Mouse (Mus musculus) megakaryocyte progenitor cell, adult 5-6 weeks (primary cell): ENCODE measurements at regions not wholly inside any gene's neighbourhood (a gene's known extent, or its start where the extent isn't known, plus 50 kb on each side); places are given as distances from the start of the nearest gene placed in this dataset.

Experiments used
- ATAC-seq: replicated peaks from 2 replicates; pipeline ENCODE4 v1.8.0; 2016; ENCODE audit warnings: mild to moderate bottlenecking, moderate TSS enrichment, inconsistent platforms; ENCODE audit not compliant: poor library complexity

DNA sequence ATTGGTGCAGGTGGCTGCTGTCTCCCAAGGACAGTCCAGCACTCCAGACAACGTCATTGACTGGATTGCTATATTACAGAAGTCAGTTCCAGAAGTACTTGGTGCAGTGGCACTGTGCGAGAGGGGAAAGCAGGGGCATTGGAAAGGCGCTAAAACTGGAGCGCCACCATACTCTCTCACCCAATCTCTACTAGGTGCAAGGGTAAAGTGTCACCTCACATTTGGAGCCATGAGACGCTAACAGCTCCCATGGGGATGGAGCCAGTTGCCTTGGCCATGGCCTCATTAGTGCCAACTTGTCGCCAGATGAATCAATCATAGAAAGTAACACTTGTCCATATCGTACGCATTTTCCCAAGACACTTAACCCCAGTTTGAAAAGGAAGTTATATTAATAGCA, 1617.2 kb upstream of the Gulo start:
- no peak for ATAC-seq

DNA sequence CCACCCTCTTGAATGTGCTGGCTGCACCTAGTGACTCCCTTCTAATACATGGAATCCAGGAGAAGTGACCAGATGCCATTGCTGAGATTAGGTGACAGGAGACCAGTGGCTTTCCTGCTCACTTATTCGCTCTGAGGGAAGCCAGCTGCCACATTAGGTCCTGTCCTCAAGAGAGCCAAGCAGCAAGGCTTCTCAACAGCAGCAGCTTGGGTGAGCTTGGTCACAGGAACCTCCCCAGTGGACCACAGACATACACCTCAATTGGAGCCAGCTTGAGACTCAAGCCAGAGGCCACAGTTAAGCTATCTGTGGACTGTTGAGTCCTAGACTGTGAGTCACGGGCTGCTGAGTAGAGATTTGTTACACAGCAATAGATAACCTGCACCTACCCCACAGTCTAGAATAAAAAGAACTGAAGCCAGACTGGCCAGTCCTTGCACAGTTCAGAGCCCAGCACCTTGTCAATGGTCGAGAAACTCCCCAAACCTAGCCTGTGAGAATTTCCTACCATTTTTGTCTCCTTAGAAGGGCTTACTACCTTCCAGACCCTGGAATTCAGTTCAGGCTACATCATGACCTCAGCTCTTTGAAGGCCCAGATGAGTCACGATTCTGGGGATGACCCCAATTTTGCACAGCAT, 1615.0 kb upstream of the Gulo start:
- ATAC-seq = no peak

GRCm38 (mm10) chr14:67622911-67623310, 1613.9 kb upstream of the Gulo start:
- ATAC-seq = no peak

DNA sequence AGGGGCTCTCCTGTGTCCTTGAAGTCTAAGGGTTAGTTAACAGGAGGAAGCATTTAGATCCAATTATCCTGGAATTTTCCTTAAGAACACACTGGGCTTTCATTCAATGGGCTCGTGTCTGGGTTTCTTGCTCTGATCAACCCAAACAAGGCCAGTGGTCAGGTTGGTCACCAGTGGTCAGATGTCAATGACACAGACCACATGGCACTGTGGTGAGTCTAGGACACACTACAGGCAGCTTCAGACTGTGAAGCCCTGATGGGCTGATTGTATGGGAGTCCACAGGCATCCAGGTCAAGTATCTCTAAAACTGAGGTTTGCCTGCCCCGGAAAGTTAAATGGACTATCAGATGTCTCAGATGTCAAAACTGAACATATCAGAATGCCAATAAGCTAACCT, 1612.5 kb upstream of the Gulo start:
- ATAC-seq = no peak

- peak; percentile 48; the same call in 1 of the 2 replicates for ATAC-seq
Observed at GRCm38 (mm10) chr14:67620854-67621476, 1612.0 kb upstream of the Gulo start.

DNA sequence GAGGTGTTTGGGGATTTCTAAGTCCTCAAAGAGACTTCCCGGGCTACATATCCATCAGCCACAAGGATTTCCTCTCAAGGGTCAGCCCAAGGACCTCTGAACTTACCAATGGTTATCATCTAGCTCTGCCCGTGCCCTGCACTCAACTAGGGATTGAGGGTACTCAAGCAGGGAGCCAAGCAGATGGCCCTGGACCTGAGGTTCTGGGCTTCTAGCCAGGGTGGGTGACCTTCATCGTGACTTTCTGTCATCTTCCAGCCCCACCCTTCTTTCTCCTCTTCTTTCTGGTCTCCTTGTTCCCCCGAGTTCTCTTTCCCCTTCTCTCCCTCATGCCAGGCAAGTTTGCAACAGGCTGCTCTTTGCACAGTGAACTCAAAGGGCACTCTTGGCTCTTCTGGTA, 1610.6 kb upstream of the Gulo start:
- no peak for ATAC-seq

GRCm38 (mm10) chr14:67614369-67614768, 1605.4 kb upstream of the Gulo start:
- no peak for ATAC-seq

GRCm38 (mm10) chr14:67613691-67614090, 1604.7 kb upstream of the Gulo start:
- no peak for ATAC-seq

DNA sequence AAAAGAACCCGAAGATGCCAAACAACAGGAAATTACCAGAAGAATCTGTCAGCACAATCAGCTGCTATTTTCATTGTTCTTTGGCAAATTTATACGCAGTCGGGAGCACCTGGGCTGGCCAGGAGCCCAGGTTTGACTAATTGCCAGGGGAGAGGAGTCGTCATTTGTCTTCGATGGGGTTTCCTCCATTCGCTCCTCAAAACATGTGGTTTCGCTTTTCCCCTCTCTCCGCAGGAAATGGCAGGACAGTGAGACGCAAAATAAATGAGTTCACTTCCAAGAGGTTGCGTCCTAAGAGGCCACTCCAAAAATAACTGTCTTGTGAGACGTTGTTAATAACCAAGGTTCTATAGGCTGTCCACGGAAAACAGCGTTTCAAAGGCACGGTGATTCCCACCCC, 1604.2 kb upstream of the Gulo start:
- ATAC-seq = no peak

- no peak for ATAC-seq
Observed at GRCm38 (mm10) chr14:67612471-67612870, 1603.5 kb upstream of the Gulo start.

DNA sequence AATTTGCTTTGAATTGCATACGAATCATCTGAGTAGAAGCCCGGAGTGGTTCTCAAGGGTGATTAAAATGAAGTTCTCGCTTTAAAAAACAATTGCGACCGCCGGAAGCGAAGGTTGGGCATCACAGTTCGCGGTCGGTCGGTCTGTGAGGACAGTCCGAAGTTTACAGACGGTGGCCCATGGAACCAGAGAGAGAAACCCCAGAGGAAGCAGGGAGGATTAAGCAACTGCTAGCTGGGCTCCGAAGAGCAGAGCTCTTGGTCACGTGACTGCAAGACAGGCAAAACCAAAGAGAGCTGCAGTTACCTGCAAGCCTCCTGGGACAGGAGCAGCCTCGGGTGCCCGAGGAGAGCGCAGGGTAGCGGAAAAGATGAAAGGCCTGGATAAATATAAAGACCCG, 1599.3 kb upstream of the Gulo start:
- peak; percentile 31; the same call in 1 of the 2 replicates for ATAC-seq

- ATAC-seq = no peak
Observed at GRCm38 (mm10) chr14:67602960-67603359, 1594.0 kb upstream of the Gulo start.

- ATAC-seq = no peak
Observed at GRCm38 (mm10) chr14:67599734-67600133, 1590.7 kb upstream of the Gulo start.

GRCm38 (mm10) chr14:67588627-67589026, 1579.6 kb upstream of the Gulo start:
- ATAC-seq = no peak

DNA sequence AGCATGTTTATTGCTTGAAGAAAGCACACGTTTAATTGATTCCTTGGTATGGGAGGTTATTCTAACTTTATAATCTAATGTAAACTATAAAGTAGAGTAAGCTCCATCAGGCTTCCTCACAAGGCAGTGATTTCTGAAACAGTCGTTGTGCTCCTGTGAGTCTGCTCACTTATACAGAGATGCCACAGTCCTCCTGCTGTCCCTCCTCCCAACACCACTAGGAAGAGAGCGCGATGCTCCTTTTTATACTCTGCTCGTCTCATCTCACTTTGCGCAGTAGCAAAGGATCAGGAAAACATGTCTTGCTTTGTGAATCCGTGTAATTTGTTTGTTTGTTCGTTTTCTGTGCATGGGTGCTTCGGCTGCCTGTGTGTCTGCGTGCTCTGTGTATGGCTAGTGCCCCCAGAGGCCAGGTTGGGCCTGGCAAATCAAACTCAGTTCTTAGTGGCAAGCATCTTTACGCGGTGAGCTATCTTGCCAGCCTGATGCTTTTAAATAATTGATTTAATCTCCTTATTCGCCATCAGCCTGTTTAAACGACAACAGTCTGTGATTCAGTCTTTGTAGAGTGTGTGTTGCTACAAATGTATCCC, 1575.5 kb upstream of the Gulo start:
- ATAC-seq = no peak

- ATAC-seq = no peak
Observed at GRCm38 (mm10) chr14:67582201-67582782, 1573.3 kb upstream of the Gulo start.

DNA sequence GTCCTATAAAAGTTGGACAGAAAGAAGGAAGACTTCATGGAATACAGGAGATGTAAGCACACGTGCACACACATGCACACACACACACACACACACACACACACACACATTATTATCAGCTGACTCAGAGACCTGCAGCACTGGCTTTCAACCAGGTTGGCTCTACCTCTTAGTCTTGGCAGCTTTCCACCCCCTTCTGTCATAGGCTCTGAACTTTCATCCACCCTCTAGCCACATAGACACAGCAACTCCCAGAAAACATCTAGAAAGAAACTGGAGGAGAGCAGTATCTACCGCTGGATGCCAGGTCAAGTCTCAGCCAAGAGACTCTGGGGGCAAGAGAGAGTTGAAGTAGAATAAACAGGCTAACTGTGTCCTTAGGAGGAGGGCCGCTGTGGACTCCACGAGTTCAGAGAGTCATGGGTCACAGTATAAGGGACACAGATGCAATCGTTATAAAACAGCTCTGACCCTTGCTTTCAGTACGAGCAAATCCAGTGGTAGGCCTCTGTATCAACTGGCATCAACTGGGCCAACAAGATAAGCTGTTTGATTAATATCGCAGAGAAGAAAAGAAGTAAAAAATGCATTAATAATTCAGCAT, 1565.4 kb upstream of the Gulo start:
- no peak for ATAC-seq

DNA sequence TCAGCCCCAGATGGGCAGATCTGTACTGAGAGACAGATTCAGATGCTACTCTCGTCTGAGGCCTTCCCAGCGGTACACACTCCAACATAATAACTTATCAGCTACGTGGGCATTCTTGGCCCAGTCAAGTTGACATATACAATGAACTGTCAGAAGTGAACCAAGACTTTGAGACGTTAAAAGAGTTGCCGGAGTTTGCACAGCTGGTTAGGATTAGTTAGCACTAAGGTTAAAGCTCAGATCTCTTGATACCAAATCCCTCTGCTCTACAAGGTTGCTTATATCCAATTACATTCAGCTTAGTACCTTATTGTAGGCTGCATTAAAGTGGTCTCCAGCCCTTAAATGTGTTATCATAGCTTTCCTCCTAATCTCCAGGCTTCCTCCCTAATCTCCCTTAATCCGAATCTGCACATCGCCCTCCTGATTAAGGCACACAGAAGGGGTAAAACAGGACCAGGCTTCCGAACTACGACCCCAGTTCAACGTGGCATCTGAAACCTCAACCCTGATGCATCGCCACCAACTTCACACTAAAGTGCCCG, 1564.5 kb upstream of the Gulo start:
- no peak for ATAC-seq

- ATAC-seq = no peak
Observed at GRCm38 (mm10) chr14:67569744-67570322, 1560.8 kb upstream of the Gulo start.

DNA sequence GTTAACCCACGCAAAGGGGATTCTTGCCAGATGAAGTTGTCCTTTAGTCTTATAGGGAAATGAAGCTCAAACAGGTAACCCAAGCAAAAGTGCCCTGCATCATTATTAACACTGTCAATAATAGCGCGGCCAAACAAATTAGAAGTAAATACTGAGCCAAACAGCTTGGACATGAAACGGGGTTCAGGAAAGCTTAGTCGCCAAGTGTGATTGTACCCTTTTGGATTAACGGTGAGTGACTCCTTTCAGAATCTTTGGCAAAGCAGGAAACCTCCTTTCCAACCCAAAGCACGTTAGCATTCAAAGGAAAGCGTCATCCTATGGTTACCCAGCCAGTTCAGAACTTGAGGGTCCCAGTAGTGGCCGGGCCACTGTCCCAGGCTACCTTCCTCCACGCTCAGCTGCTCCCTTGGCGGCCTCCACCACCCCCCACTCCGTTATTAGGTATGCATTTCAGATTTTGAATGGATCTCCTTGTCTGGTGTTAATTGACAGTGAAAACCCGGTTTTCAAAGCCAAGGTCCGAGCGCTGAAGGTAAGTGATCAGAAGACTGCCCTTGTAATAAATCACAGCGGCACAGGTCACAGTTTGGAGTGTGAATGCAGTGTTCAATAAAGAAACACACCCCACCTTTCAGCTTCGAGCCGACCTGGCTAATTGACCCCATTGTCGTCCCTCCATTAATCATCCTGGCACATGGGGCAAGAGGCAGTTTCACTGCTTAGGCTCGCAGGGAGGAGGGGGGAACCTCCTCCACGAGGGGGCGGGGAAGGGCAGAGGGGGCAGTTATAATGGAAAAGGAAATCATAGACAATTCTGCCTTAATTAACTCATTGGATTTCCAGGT, 1560.1 kb upstream of the Gulo start:
- no peak for ATAC-seq
